Mouse (Mus musculus) neural tube, embryonic 10.5 days (tissue): Measurements from ENCODE around the gene Pdia5.

Source experiments
- DNase-seq: peaks from one replicate; pipeline ENCODE4 v3.0.0-alpha.2; 2017; ENCODE audit warnings: low spot score; ENCODE audit errors: extremely low spot score

Gene Pdia5

DNA sequence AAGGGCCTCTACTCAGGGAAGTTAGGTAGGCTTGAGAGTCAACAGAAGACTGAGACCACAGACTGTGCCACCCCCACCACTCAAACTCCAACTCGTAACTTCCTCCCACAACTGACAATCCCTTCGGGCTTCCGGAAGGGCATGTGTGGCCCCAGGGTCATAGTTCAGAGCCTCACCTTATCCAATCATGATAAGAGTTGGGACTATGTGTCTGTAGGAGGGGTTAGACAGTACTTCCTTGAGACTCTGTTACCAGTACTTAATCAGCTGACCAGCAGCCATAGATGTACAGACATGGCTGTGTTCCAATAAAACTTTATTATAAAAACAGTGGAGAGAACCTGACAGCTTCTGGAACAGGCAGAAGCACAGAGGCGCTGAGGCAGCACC is 48.7 kb downstream of the Pdia5 start:
- no peak for DNase-seq

DNA sequence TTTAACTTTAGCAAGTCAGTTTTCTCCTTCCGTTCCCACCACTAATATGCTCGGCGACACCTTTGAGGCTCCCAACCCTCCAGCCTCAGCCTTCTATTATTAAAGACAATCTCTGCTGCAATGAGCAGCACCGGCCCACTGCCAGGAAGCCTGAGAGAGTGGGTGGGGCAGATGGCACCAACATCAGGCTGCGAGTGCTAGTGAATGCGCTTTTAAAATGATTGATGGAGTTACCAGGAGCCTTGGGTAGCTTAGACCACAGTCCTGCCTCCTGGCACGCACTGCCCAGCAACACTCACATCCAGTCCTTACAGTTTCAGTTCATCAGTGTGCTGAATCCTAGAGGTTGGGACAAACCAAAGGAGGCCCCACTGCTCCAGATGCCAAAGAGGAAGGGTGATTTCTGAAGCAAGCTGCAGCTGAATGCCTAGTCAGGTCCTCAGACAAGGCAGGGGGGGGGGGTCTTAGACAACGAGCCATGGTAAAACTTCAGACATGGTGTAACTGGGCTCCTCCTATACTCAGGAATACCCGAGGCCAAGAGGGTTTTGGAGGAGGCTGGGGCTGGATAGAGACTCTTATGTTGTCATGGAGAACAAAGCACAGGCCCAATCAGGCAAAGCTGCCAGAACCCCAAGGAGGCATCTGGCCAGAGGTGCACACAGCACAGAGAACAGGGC is 49.2 kb downstream of the Pdia5 start:
- no peak for DNase-seq

DNA sequence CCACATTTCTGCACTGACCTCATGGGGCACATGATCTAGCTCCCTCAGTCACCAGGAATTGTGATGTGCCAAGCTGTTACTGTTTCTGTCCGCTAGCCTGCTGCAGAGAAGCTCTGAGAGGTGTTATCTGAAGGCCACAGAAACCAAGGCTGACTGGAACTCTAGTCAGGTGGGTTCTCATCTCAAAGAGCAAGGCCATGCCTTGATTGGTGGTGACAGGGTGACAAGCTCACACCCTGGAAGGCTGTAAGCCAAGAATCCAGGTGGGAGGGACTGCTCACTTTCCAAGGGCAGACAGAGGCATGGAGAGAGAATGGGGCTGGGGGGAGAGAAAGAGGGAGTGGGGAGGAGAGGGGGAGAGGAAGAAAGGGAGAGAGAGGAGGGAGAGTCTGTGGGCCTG is 51.6 kb downstream of the Pdia5 start:
- DNase-seq, result no peak

DNA sequence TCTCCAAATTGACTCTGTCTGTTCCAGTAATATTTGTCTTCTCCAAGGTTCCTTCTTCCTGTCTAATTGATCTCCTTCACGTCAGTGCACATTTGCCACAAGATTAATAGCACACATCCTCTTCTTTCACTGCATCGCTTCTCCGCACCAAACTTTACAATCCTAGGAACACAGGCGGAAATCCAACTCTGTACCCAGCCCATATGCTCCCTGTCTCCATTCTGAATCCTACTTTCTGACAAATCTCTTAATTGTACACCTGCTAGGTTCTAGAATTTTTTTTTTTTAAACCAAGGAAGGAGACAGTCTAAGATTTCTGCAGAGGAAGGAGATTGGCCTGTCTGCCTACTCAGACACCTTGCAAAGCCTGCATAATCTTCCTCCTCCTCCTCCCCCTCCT is 59.1 kb downstream of the Pdia5 start:
- DNase-seq, result no peak

DNA sequence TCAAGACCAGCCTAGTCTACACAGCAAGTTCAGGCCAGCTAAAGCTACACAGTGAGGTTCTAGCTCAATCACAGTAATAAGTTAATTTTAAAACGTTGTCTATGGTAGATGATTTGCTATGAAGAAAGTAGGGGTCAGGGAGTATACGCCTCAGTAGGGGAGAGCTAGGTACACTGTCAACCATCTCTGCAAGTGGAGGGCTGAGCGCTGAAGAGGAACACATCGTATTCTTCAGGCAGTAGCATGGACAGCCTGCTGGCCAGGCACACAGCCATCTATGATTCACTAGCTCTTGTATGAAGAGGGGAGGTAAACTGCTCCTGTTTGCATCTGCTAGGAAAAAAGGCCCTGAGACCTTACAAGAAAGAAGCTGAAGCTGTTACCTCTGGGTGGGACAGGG is 65.7 kb downstream of the Pdia5 start:
- DNase-seq, result no peak

DNA sequence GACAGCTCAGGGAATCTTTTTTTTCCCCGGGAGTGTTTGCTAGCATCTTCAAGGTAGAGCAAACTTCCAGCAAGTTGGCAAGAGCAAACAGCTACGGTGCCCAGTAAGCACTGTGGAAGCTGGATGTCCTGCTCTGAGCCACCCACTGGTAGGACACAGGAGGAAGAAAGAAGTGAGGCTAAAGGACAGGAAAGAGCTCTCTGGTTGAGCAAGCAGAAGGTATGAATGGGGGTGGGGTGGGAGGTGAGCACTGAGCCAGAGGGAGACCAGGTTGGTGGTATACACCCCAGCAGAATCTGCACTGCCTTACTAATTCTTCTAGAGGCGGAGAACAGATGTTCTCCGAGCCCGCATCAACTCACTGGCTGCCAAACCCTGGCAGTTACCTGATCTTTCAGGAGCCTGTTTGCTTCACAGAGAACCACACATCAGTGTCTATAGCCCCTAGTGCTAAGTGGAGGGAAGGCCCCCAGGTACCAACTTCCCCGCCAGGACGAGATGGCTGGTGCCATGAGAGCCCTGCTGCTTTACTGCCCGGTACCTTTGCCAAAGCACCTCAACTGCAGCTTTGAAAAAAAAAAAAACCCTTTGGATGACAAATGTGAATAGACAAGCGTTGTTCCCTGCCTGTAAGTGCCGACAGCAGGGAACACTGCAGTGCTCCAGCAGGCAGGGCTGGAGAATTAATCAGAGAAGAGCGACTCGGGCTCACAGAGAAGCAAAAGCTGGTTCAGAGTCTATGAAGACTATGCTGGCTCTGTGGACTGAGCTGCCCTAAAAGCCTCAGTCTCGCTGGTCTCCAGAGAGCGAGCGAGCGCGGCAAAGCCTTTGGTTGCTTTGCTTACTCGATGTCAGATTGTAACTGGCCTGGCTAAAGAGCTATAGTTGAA is 67.2 kb downstream of the Pdia5 start:
- DNase-seq, result no peak

DNA sequence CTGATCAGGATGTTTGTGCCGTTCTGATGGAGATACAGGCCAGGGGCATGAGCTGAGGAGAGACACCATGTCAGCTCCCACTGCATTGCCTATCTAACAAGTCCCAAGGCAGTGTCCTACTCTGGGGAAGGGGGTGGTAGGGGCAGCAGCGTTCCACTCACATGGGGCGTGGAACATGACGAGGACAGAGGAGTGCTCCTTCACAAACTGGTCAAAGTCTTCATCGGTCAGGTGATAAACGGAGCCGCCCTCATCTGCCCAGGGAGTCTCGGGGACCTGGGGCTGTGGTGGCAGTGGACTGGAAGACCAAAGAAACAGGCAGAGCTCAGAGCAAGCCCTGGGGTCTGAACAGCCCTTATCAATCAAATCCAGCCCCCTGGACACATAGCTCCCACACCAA is 68.0 kb downstream of the Pdia5 start:
- DNase-seq, result no peak

DNA sequence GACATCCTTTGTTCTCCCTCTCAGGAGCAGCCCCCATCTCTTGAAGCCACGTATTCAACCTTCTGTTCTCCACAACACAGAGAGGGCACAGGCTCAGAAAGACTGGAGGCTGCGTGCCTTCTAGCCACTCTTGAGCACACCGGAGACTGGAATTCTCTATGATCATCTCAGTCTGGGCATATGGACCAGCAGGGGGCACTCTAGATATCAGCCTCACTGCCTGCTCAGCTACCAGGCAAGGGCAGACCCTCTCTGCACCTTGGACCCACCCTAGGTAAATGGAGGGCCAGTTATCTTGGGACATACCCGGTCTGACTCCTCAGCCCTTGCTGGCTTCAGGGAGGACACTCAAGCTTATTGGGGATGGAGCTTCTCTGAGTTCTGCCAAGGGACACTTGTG is 68.5 kb downstream of the Pdia5 start:
- peak; percentile 41 for DNase-seq

DNA sequence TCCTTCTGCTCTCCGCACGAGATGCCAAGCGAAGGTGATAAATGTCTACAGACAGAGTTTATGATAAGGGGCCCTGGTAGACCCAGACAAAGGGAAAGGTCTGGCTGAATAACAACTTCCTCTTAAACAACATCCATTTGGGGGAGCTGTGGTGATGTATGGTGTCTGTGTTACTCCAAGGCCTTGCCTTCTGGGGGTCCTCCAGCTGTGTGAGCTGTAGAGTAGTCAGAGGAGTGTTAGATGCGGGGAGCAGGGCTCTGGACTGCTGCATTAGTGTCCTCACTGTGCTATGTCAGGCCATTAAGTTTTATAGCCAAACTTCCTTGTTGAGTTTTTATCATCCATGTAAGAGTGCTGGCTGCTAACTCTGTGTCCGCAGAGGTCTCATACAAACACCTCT is 76.1 kb downstream of the Pdia5 start:
- no peak for DNase-seq

DNA sequence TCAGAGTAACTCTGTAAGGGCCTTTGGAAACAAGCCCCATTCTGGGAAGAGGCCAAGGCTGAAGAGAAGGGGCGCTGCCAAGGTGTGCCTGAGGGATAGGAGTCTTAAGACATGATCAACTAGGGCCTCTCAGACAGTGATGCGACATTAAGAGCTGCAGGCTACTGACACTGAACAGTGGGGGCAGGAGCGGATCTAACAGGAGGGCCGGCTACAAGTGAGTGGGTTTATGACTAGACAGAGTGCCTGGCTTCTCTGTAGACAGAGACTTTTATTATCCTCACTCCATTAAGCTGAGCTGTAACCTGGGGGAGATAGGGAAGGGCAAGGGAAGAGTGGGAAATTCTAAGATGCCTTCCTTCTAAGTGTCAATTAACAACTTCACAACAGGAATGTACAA is 84.0 kb downstream of the Pdia5 start:
- no peak for DNase-seq

DNA sequence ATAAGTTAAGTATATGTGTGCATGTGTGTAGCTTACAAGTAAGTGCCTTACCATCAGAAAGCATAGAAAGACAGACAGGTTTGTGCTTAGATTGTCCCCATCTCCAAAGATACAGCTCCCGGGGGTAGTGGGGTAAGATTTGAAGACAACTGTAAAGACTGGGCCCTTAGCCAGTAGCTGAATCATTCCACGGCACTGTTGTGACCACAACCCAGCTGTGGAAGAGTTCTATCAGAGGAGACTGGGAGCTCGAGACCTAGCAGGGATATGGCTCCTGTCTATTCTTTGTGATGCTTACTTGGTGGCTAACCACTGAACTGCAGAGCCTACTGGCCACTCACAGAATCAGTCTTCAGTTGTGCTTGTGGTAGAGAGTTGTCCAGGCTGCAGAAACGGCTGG is 84.5 kb downstream of the Pdia5 start:
- no peak for DNase-seq

DNA sequence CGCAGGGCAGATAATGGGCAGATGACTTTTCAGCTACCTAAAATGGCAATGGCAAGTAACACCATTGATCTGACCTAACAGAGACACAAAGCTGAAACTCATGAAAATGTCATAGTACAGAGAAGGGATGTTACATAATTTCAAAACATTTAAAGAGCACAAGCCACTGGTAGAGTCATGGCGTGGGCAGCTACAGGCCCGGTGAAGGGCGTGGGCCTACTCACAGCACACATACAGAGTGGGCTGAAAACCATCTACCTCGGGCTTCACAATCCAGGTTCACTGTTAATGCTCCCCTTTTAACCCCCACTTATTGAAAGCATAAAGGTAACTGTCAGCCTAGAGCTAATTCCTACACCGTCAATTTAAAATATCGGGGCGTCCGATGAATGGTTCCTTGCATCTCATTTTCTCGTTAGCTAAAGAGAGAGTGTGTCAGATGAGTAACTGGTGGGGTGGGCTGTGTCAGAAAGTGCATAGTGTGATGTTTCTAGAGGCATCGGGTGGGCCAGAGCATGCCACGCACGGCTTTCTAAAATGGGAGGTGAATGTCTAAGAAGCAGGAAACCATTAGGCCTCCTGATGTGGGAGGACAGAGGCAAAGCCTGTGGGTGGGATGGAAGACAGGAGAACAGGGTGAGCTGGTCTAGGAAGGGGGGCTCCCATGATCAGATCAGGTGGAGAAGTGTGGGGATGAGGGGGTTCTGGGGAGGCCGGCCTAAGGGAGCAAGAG is 85.2 kb downstream of the Pdia5 start:
- no peak for DNase-seq

DNA sequence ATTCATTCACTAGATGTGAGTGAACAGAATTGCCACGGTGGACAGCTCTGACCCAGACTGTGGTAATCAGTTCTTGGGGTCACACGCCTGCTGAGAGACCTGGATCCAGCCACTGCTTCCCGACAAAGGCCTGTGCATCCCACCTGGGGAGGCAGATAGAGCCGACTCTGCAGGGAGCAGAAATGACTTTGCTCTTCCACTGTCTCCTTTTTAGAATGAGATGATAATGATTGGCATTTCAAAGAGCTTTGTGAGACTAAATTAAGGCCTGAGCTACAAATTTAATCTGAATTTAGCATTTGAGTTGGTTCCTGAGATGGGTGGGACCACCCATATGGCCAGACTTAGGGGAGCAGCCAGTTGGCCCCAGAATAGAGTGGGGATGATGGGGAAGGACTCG is 85.8 kb downstream of the Pdia5 start:
- DNase-seq, result no peak

DNA sequence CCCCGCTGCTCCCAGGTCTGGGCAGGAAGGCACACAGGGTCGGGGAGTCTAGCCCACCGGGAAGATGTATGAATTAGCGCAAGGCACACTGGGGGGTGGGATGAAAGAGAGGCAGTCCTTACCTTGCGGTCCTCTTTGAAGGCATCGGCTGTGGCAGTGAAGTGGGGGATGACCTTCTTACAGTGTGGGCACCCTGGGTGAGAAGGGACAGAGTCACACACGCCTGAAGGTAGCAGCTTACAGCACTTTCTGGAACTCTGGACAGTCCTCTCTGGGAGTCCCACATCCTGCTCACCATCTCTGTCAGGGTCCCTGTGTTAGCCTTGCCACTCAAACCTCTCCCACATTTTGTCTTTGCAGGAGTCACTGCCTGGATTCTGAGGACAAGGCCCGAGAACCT is 86.8 kb downstream of the Pdia5 start:
- DNase-seq, result no peak

DNA sequence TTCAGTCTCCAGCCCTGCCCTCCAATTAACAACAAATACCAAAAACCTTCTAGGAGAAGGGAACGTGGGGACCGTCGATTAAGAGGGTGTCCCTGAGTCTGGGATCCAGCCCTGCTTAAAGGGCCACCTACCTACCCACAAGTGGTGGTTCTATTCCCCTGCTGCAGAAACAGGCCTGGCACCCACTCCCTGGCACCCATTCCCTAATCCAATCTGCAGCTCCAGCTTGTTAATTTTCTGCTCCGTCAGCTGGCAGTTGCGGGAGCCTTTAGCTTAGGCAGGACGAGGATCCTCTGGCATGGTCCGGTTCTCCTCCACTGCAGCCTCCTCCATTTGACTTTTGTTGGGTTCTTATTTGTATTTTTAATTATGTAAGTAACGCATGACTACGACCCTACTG is 87.3 kb downstream of the Pdia5 start:
- no peak for DNase-seq

DNA sequence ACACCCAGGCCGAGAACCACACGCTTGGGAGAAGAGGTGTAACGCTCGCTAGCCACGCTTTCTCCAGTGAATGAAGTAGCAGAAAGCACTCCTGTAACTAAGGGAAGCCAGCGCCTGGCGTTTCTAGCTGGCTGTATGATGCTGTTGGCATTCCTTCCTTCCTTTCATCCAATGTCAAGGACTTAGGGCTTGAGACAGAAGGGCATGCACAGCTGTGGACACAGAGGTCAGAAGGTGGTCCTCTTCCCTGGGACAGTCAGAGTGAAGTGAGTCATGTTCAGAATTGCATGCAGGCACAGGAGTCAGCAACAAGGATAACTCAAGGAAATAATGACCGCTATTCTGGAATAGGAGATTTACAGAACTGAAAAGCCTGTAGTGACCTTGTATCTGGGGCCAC is 97.9 kb downstream of the Pdia5 start:
- no peak for DNase-seq

DNA sequence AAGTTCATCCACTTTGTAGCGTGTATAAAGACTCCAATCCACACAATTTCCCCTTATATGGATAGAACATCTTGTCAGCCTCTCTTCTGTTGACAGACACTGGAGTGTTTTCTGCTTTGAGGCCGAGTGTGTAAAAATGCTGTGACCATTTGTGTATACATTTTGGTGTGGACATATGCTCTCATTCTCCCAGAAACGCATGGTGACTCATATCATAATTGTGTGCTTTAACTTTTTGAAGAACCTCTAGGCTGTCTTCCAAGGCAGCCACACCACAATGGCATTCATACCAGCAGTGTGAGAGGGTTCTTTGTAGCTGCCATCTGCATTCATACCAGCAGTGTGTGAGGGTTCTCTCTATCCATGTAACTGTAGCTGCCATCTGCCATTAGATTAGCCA is 105.0 kb downstream of the Pdia5 start:
- no peak for DNase-seq

DNA sequence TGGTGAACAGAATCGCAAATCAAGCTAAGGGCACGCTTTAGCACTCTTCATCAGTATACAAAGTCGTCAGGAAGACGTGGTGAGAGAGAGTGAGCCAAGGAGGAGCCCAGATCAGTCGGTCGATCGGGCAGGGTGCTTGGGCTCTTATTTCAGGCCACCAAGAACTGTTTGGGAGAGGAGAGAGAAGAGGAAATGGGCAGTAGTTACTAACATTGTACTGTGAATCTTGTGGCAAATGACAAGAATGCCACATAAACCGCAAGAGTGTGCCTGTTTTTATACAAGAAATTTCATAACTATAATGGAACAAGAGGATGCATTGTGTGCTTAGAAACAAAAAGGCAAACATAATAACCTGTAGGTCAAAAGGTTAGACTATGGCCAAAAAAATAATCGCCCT is 110.6 kb downstream of the Pdia5 start:
- DNase-seq, result no peak

DNA sequence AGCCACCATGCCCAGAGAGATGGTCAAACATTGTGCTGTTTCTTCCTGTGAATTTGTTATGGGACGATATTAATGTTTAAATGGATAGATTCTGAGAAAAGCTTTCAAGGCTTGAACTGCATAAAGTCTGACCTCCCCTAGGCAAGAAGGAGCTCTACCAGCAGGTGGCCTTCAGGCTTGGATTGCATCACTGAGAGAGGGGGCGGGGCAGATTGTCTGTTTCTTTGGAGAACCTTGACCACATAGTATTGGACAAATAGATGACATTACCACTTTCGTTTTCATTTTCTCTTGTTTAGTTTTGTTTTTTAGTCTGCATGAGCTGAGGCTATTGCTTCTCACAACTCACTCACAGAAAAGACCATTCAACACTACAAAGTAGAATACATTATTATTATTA is 111.3 kb downstream of the Pdia5 start:
- DNase-seq, result no peak

DNA sequence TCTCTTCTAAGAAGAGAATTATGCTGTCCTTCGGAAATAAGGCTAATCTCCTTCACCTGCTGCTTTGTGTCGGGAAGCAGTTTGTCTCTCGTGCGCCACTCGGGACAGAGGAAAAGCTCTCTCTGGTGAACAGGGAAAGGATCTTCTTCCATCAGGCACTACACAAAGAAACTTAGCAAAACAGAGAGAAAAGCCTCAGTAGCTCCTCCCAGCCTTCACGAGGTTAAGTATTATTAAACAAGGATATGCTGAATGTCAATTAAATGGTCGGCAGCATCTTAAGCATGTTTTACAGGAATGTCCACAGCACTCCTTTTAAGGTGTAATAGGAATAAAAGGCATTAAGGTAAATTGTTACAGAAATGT is 126.6 kb downstream of the Pdia5 start:
- DNase-seq, result no peak

DNA sequence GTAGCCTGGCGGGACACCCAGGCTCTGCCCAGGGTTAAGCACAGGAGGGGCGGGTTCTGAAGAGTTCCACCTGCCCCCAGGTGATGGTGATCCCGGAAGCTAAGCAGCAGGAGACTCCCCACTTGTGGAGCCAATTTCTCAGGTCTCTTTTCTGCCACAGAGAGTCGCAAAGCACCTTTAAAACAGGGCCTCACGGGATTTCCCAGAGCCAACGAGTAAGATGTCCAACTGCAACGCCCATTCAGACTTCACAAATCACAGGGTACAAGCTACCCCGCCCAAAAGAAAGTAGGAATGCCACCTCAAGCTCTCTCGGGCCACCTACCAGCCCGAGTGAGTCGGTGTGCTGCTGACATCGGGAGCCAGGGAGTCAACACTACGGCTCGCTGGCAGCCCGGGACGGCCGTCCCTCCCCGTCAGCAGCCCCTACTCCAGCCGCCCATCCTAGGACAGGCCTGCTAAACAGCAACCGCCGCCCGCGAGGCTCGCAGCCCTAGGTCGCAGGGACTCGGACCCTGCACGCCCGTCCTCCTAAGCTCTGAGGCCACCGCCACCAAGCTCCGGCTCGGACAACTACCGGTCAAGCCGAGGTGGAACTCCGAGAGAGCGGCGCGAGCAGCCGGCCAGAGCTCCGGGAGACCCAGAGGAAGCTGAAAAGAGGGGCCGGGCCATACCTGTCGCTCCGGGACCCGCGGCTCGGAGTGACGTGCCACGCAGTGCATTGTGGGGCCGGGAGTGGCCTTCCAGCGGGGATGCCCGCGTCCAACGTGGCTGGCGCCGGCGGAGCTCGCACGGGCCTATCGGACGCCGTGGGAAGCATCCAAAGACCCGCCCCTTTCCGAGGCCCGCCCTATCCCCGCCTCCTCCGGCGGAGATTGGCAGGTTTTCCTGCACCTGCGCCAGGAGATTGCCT is 127.3 kb downstream of the Pdia5 start, which contains the start of gene Sec22a:
Sec22a (minus strand) TSS at position 769 of the 913 bp plus-strand sequence.
- DNase-seq, result peak; percentile 94
